ENCODE assay signal across 11 mouse cellular contexts in genomic region chr14:94427611-94428186, GRCm38 (mm10).
"Had no signal": no experiment of that assay in that cellular context is flagged by ENCODE, and none has a peak within 500 bp of the region (broad histone marks: within the 10 kb centered on the region; RNA-seq: fewer than 3 reads in every experiment).

No protein-coding gene starts in this region.

- H3K4me2 ChIP-seq: limb, embryonic 12.5 days; stomach, embryonic 15.5 days had no signal

- H3K27me3 ChIP-seq: limb, embryonic 12.5 days; stomach, embryonic 15.5 days had no signal

- H3K9me3 ChIP-seq: limb, embryonic 12.5 days; stomach, embryonic 15.5 days had no signal

- H3K4me3 ChIP-seq: limb, embryonic 12.5 days; stomach, embryonic 15.5 days had no signal

- H3K27ac ChIP-seq: kidney, postnatal 0 days; limb, embryonic 12.5 days; liver, embryonic 14.5 days; stomach, embryonic 15.5 days had no signal

- H3K4me1 ChIP-seq: limb, embryonic 12.5 days; stomach, embryonic 15.5 days had no signal

- DNase-seq: kidney, adult 9 months; kidney, postnatal 36 days; layer of hippocampus, adult 9-11 months; layer of hippocampus, postnatal 36 days; lung, adult 18-20 months; right cerebral cortex, postnatal 14 days; thymus, postnatal 36 days had no signal

- H3K36me3 ChIP-seq: limb, embryonic 12.5 days; stomach, embryonic 15.5 days had no signal

- H3K9ac ChIP-seq: limb, embryonic 12.5 days; liver, embryonic 14.5 days; stomach, embryonic 15.5 days had no signal
